Mouse (Mus musculus) liver, embryonic 16.5 days (tissue): ENCODE results near the gene Clpx. TPM values are rescaled to one million over a fixed set of nuclear protein-coding genes. Genes with fewer than 3 reads are reported as not detected.
A peak's percentile ranks its signal among the peaks of the same experiment; 100 is the strongest.

Experiments used
- ATAC-seq: fragments of 200-750 bp; cut with Nextera tagmentation; 2 replicates; pipeline ENCODE4 v1.8.0; 2017; ENCODE audit warnings: low read depth, mild to moderate bottlenecking, moderate number of reproducible peaks, moderate library complexity
- H3K27ac ChIP-seq: fragments of 300-500 bp; sonication (generic); 2 replicates; pipeline ENCODE4 v1.5.1; 2014; ENCODE audit warnings: mild to moderate bottlenecking, low read length
- H3K27me3 ChIP-seq: fragments of 300-500 bp; sonication (generic); 2 replicates; pipeline ENCODE4 v1.6.1; 2014; ENCODE audit warnings: low read depth, low read length, mixed read lengths; ENCODE audit not compliant: control insufficient read depth, insufficient read depth
- H3K36me3 ChIP-seq: fragments of 300-500 bp; sonication (generic); 2 replicates; pipeline ENCODE4 v1.6.1; 2014; ENCODE audit warnings: mild to moderate bottlenecking; ENCODE audit not compliant: control insufficient read depth, insufficient read depth
- H3K4me1 ChIP-seq: fragments of 300-500 bp; sonication (generic); 2 replicates; pipeline ENCODE4 v1.6.1; 2014; ENCODE audit warnings: low read depth, low read length, mixed read lengths; ENCODE audit not compliant: control insufficient read depth
- H3K4me2 ChIP-seq: fragments of 300-500 bp; sonication (generic); 2 replicates; pipeline ENCODE4 v1.6.1; 2014; ENCODE audit warnings: low read depth, low read length, mixed read lengths
- H3K4me3 ChIP-seq: fragments of 300-500 bp; sonication (generic); 2 replicates; pipeline ENCODE4 v1.5.1; 2014; ENCODE audit warnings: low read depth, mild to moderate bottlenecking, low read length
- H3K9ac ChIP-seq: fragments of 300-500 bp; sonication (generic); 2 replicates; pipeline ENCODE4 v1.6.1; 2014; ENCODE audit warnings: low read depth, low read length
- H3K9me3 ChIP-seq: fragments of 300-500 bp; sonication (generic); replicated peaks from 2 replicates; pipeline ENCODE4 v1.6.1; 2016; ENCODE audit warnings: low read length; ENCODE audit not compliant: control insufficient read depth
- WGBS: fragments of 180-500 bp; shearing (Covaris S2); extraction: QIAGEN DNeasy Blood & Tissue Kit; methylation state at CpG from one replicate; pipeline ENCODE4 v1.1.7; 2014; ENCODE audit not compliant: insufficient replicate concordance; 5-methylcytosine and 5-hydroxymethylcytosine counted together
- polyA plus RNA-seq: library from polyadenylated mRNA; unstranded; fragments of >200 nt; fragmentation: Nextera tagmentation; extraction: Ambion mirVana; gene quantifications from 2 replicates; pipeline ENCODE4 v1.2.1, GENCODE M21; 2015

Clpx gene
- polyA plus RNA-seq, 1 experiment from 2014 or later: 42.2 TPM

- Histone ChIP-seq H3K9ac (no peak overlapping the region), H3K27me3 (no peaks in the 10 kb centered on the region), H3K9me3 (no peaks in the 10 kb centered on the region), H3K36me3 (peaks cover 3% of the 10 kb centered on the region), H3K4me2 (no peak overlapping the region), H3K27ac (no peak overlapping the region), H3K4me1 (peaks cover 4% of the 10 kb centered on the region; the same call in 1 of the 2 replicates), H3K4me3 (no peak overlapping the region)
- WGBS: 79% methylated on average over 5 of the region's 5 CpGs
- ATAC-seq: no peak
Observed at GRCm38 (mm10) chr9:65353251-65353650, 59.2 kb downstream of the Clpx start.

- peaks cover 6% of the 10 kb centered on the region; the same call in 1 of the 2 replicates for H3K4me1 ChIP-seq
- no peak overlapping the region for H3K27ac ChIP-seq
- ATAC-seq: no peak
- H3K9me3 ChIP-seq: no peaks in the 10 kb centered on the region
- H3K36me3 ChIP-seq: peaks cover 18% of the 10 kb centered on the region
- 75% methylated on average over 7 of the region's 7 CpGs for WGBS
- H3K9ac ChIP-seq: no peak overlapping the region
- no peak overlapping the region for H3K4me3 ChIP-seq
- H3K27me3 ChIP-seq: no peaks in the 10 kb centered on the region
- no peak overlapping the region for H3K4me2 ChIP-seq
Observed at GRCm38 (mm10) chr9:65356561-65356960, 62.5 kb downstream of the Clpx start.

DNA sequence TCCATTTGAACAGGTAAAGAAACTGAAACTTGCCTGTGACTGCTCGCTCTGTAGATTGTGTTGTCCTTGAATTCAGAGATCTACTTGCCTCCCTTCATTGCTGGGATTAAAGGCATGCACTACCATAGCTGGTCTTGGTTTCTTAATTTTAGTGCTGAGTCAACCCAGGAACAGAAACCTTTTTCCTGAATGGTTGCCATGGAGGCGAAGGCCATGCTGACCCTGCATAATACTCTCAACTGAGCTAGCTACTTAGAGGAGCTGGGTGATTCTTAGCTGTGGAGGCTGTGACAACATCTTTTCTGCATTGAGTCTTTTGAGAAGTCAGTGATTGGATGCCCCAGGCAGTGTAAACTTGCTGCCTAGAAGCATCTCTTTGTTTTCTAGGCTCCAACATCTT, 62.9 kb downstream of the Clpx start:
- Histone ChIP-seq H3K27ac (no peak overlapping the region), H3K4me3 (no peak overlapping the region), H3K4me2 (no peak overlapping the region), H3K9ac (no peak overlapping the region), H3K36me3 (peaks cover 18% of the 10 kb centered on the region), H3K4me1 (peaks cover 6% of the 10 kb centered on the region; the same call in 1 of the 2 replicates), H3K27me3 (no peaks in the 10 kb centered on the region), H3K9me3 (no peaks in the 10 kb centered on the region)
- ATAC-seq: no peak
- WGBS: 82% methylated on average over 2 of the region's 2 CpGs

DNA sequence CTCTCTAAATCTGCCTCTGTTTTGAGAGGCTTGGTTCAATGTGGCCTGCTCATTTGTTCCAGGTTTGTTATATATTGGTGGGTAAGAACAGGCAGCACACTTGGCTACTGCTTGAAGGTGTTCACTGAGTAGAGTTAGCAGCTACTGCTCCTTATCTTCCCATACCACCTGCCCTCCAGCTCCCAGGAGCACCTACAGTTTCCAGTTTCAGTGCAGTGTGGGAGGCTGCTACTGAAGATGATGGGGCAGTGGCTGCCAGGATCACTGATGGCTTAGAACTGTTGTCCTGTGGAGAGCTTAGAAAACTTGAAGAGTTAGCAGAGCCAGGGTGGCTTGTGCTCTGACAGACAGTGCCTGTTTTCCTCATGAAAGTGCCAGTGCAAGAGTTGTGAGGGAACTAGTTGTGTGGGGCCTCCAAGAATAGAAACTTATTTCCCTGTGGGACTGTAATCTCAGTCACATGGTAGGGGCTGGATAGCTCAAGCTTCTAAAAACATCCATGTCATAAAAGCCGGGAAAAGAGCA, 65.0 kb downstream of the Clpx start:
- Histone ChIP-seq H3K4me1 (peaks cover 6% of the 10 kb centered on the region; the same call in 1 of the 2 replicates), H3K9ac (no peak overlapping the region), H3K27me3 (no peaks in the 10 kb centered on the region), H3K4me3 (no peak overlapping the region), H3K27ac (peak overlapping the region; percentile 60), H3K36me3 (peaks cover 18% of the 10 kb centered on the region), H3K9me3 (no peaks in the 10 kb centered on the region), H3K4me2 (no peak overlapping the region)
- 69% methylated on average over 1 of the region's 1 CpGs for WGBS
- peak; percentile 87 for ATAC-seq

- Histone ChIP-seq H3K27ac (no peak within 1 kb of the TSS), H3K4me1 (peaks cover 6% of the 10 kb centered on the region; the same call in 1 of the 2 replicates), H3K4me3 (no peak within 1 kb of the TSS), H3K27me3 (no peaks in the 10 kb centered on the region), H3K9ac (no peak within 1 kb of the TSS), H3K36me3 (peaks cover 15% of the 10 kb centered on the region), H3K9me3 (no peaks in the 10 kb centered on the region), H3K4me2 (no peak within 1 kb of the TSS)
- no peak for ATAC-seq
- WGBS: 77% methylated on average over 16 of the region's 16 CpGs
Observed at GRCm38 (mm10) chr9:65360641-65361448, 66.8 kb downstream of the Clpx start, which contains the start of gene Ubap1l. Ubap1l (plus strand) TSS chr9:65361041.

- 77% methylated on average over 9 of the region's 9 CpGs for WGBS
- H3K4me3 ChIP-seq: no peak overlapping the region
- no peak overlapping the region for H3K27ac ChIP-seq
- ATAC-seq: no peak
- no peak overlapping the region for H3K4me2 ChIP-seq
- no peak overlapping the region for H3K9ac ChIP-seq
- H3K36me3 ChIP-seq: peaks cover 12% of the 10 kb centered on the region
- peaks cover 4% of the 10 kb centered on the region; the same call in 1 of the 2 replicates for H3K4me1 ChIP-seq
- no peaks in the 10 kb centered on the region for H3K27me3 ChIP-seq
- H3K9me3 ChIP-seq: no peaks in the 10 kb centered on the region
Observed at GRCm38 (mm10) chr9:65363684-65364083, 69.6 kb downstream of the Clpx start.

GRCm38 (mm10) chr9:65365721-65366120, 71.7 kb downstream of the Clpx start:
- 0 out of 2 replicates have a peak, but pooled peaks cover 1% of the 10 kb centered on the region for H3K36me3 ChIP-seq
- H3K4me2 ChIP-seq: no peak overlapping the region
- no peaks in the 10 kb centered on the region for H3K27me3 ChIP-seq
- H3K27ac ChIP-seq: no peak overlapping the region
- no peaks in the 10 kb centered on the region for H3K4me1 ChIP-seq
- no peaks in the 10 kb centered on the region for H3K9me3 ChIP-seq
- no peak overlapping the region for H3K9ac ChIP-seq
- no peak for ATAC-seq
- 72% methylated on average over 7 of the region's 7 CpGs for WGBS
- H3K4me3 ChIP-seq: no peak overlapping the region

DNA sequence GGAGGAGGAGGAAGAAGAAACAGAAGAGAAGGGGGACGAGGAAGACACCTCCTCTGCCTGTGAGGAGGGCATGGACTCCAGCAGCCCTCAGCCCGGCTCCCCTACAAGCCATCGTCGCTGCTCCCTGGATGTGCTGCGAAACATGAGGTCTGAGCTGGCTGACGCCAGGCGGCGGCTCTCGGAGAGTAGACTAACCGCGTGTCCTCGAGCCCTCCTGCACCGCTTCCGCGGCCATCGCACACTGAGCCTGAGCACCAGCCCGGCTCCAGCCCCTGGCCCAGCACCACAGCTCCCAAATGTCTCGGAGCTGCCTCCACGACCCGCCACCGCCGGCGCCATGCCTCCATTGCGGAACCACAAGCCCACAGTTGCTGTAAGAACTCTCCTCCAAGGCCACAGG, 77.7 kb downstream of the Clpx start:
- no peaks in the 10 kb centered on the region for H3K36me3 ChIP-seq
- WGBS: 83% methylated on average over 24 of the region's 24 CpGs
- ATAC-seq: no peak
- H3K27ac ChIP-seq: no peak overlapping the region
- H3K4me3 ChIP-seq: no peak overlapping the region
- H3K9me3 ChIP-seq: no peaks in the 10 kb centered on the region
- no peaks in the 10 kb centered on the region for H3K4me1 ChIP-seq
- no peaks in the 10 kb centered on the region for H3K27me3 ChIP-seq
- H3K9ac ChIP-seq: no peak overlapping the region
- no peak overlapping the region for H3K4me2 ChIP-seq

DNA sequence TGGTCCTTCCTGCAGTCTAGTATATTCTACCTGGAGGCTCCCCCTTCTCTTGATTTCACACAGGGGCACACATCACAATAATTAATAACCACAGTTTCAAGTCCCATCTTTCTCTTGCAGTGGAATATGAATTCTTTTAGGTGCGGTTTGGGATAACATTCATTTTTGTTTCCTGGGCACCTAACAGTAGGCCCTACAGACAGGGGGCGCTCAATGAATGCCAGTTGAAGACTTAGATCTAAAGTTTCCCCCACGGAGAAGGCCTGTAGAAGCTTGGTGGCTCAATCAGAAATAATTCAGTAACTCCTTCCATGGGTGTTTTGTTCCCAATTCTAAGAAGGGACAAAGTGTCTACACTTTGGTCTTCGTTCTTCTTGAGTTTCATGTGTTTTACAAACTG, 78.4 kb downstream of the Clpx start:
- Histone ChIP-seq H3K27ac (no peak overlapping the region), H3K4me1 (no peaks in the 10 kb centered on the region), H3K4me3 (no peak overlapping the region), H3K27me3 (no peaks in the 10 kb centered on the region), H3K9ac (no peak overlapping the region), H3K4me2 (no peak overlapping the region), H3K36me3 (no peaks in the 10 kb centered on the region), H3K9me3 (no peaks in the 10 kb centered on the region)
- ATAC-seq: no peak
- WGBS: 54% methylated on average over 4 of the region's 4 CpGs
